Mouse (Mus musculus): ENCODE data around the gene Grasp. TPM values are rescaled to one million over a fixed set of nuclear protein-coding genes. Genes with fewer than 3 reads are reported as not detected.
A peak's percentile ranks its signal among the peaks of the same experiment; 100 is the strongest.

Grasp gene
- polyA plus RNA-seq, 1 experiment from 2014 or later = 6.4 TPM

DNA sequence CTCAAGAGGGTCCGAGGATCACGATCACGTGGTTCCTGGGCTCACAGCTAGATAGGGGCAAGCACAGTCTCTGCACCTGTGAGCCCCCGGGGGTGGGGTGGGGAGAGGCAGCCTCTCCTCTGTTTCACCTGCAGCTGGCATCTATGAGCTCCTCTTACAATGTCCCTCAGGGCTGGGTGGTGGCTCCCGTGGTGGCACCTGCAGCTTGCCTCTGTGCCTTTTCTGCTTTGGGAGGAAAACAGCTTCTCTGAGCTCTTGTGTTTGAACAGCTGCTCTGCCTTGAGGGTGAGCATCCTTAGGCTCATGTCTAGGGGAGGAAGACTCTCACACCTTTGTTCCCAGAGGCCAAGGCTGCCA is 11.3 kb downstream of the Grasp start:
- Histone ChIP-seq H3K4me1 (ENCODE audit: control insufficient read depth, insufficient read depth, low read length) (peaks cover 26% of the 10 kb centered on the region), H3K9me3 (ENCODE audit: control insufficient read depth, low read depth, low read length) (no peaks in the 10 kb centered on the region), H3K9ac (replicated peaks; ENCODE audit: low read depth, low read length) (no peak overlapping the region; the same call in 1 of the 2 replicates), H3K36me3 (ENCODE audit: control insufficient read depth, insufficient read depth, low read length) (peaks cover 12% of the 10 kb centered on the region), H3K4me3 (ENCODE audit: low read depth, low read length) (0 out of 2 replicates have a peak overlapping the region, but pooled peaks have one; percentile 5), H3K4me2 (replicated peaks; ENCODE audit: low read depth, low read length) (peak overlapping the region; percentile 25), H3K27ac (ENCODE audit: low read length) (peak overlapping the region; percentile 91), H3K27me3 (ENCODE audit: control insufficient read depth, insufficient read depth, low read length) (no peaks in the 10 kb centered on the region)
- WGBS = 32% methylated on average over 5 of the region's 5 CpGs
- ATAC-seq (ENCODE audit: insufficient number of reproducible peaks, insufficient read depth, low FRiP score, low read depth) = no peak

DNA sequence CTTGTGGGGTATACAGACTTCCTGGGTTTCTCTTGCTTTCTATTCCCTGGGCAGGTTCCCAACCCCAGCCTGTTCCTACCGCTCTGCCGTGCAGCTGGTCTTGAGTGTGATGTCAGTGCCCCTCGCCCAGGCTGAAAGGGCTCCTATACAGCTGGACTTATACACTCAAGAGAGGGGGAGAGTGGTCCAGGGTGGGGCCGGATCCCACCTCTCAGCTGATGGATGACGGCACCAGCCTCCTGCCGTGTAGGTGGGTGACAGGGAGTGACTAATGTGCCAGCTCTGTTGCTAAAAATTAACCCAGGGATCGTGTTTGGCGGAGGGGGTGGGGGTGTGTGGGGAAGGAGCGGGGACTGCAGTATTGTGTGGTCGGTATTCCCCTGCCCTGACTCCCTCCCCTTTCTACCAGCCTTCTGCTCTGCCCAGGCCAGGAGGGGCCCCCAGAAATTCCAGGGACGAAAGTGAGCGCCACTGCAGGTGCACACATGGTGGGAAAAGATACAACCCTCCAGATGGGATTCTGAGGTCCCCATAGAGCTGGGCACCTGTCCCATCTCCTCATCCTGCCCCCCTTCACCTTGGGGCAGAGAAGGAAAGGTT is 11.8 kb downstream of the Grasp start:
- Histone ChIP-seq H3K27me3 (ENCODE audit: control insufficient read depth, insufficient read depth, low read length) (no peaks in the 10 kb centered on the region), H3K9ac (replicated peaks; ENCODE audit: low read depth, low read length) (no peak overlapping the region; the same call in 1 of the 2 replicates), H3K4me1 (ENCODE audit: control insufficient read depth, insufficient read depth, low read length) (peaks cover 27% of the 10 kb centered on the region), H3K9me3 (ENCODE audit: control insufficient read depth, low read depth, low read length) (no peaks in the 10 kb centered on the region), H3K4me2 (replicated peaks; ENCODE audit: low read depth, low read length) (peak overlapping the region; percentile 25), H3K36me3 (ENCODE audit: control insufficient read depth, insufficient read depth, low read length) (peaks cover 7% of the 10 kb centered on the region), H3K27ac (ENCODE audit: low read length) (peak overlapping the region; percentile 91), H3K4me3 (ENCODE audit: low read depth, low read length) (0 out of 2 replicates have a peak overlapping the region, but pooled peaks have one; percentile 5)
- 8% methylated on average over 12 of the region's 12 CpGs for WGBS
- ATAC-seq (ENCODE audit: insufficient number of reproducible peaks, insufficient read depth, low FRiP score, low read depth) = peak; percentile 56

DNA sequence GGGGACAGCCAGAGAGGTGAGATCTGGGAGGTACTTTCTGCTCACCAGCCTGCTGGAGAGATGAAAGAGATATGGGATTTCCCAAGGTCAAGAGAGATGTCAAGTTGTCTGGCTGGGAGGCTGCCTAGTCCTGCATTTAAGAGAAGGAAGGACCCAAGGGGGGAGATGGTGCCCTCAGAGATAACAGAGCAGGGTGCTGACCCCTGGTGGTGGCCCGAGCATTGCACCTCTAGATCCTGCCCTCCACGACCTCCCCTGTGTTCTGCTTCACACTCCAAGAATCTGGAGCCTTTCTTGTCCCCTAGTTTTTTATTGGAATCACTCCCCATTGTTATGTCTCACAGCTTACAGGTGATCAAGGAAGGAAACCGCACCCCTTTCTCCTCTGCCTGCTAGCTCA is 12.9 kb downstream of the Grasp start:
- Histone ChIP-seq H3K4me1 (ENCODE audit: control insufficient read depth, insufficient read depth, low read length) (peaks cover 35% of the 10 kb centered on the region), H3K9ac (replicated peaks; ENCODE audit: low read depth, low read length) (no peak overlapping the region), H3K4me3 (ENCODE audit: low read depth, low read length) (no peak overlapping the region), H3K27ac (ENCODE audit: low read length) (no peak overlapping the region), H3K27me3 (ENCODE audit: control insufficient read depth, insufficient read depth, low read length) (no peaks in the 10 kb centered on the region), H3K36me3 (ENCODE audit: control insufficient read depth, insufficient read depth, low read length) (peaks cover under 1% of the 10 kb centered on the region; the same call in 1 of the 2 replicates), H3K9me3 (ENCODE audit: control insufficient read depth, low read depth, low read length) (no peaks in the 10 kb centered on the region), H3K4me2 (replicated peaks; ENCODE audit: low read depth, low read length) (no peak overlapping the region)
- 9% methylated on average over 3 of the region's 3 CpGs for WGBS
- no peak for ATAC-seq (ENCODE audit: insufficient number of reproducible peaks, insufficient read depth, low FRiP score, low read depth)

DNA sequence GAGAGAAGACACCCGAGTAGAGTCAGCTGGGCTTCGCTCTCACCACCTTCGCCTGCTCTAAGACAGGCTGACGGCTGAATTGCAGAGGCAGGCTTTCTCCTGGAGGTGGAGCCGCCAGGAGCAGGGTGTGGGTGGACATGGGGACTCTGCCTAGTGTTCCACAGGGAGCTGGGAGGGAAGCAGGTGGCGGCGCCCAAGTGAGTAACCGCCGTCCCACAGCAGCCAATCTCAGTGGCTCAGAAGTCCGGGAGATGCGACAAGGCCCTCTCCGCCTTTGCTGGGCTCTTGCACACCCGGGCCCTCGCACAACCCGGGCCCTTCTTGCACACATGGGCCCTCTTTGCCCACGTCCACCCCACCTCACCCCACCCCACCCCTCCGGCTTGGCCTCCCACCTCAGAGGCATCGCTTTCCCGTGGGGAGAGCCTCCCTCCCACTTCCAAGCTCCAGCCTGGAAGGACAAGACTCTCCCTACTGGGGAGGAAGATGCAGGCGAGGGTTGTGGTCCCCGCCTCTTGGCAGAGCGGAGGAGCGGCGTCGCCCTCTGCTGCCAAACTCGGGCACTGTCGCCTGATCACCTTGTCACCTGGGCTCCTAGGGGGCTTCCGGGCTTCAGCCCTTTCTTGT is 15.0 kb downstream of the Grasp start:
- peak; percentile 16; the same call in 1 of the 2 replicates for ATAC-seq (ENCODE audit: insufficient number of reproducible peaks, insufficient read depth, low FRiP score, low read depth)
- 0 out of 2 replicates have a peak overlapping the region, but pooled peaks have one; percentile 18 for H3K27ac ChIP-seq (ENCODE audit: low read length)

DNA sequence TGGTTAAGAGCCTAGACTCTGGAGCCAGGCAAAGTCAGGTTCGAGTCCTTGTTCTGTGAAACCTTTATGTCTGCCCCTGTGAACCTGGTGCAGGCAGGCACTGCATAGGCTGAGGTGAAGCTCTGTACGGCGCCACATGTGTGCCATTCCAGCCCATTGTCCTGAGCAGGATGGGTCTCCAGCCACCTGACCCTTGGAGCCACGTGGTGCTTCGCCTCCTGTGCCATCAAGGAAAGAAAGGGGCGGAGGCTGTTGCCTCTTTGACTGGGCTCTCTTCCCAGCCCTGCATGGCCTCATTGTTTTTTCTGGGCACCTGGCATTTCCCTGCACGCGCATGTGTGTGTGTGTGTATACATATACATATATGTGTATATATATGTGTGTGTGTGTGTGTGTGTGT is 15.8 kb downstream of the Grasp start:
- Histone ChIP-seq H3K4me3 (ENCODE audit: low read depth, low read length) (no peak overlapping the region), H3K9ac (replicated peaks; ENCODE audit: low read depth, low read length) (no peak overlapping the region), H3K27me3 (ENCODE audit: control insufficient read depth, insufficient read depth, low read length) (no peaks in the 10 kb centered on the region), H3K4me1 (ENCODE audit: control insufficient read depth, insufficient read depth, low read length) (peaks cover 23% of the 10 kb centered on the region), H3K4me2 (replicated peaks; ENCODE audit: low read depth, low read length) (no peak overlapping the region), H3K36me3 (ENCODE audit: control insufficient read depth, insufficient read depth, low read length) (no peaks in the 10 kb centered on the region), H3K9me3 (ENCODE audit: control insufficient read depth, low read depth, low read length) (no peaks in the 10 kb centered on the region), H3K27ac (ENCODE audit: low read length) (no peak overlapping the region)
- no peak for ATAC-seq (ENCODE audit: insufficient number of reproducible peaks, insufficient read depth, low FRiP score, low read depth)
- 66% methylated on average over 8 of the region's 8 CpGs for WGBS

More for the DNA sequence above, 15.0 kb downstream of the Grasp start:
- peak overlapping the region; percentile 47 for H3K4me2 ChIP-seq (replicated peaks; ENCODE audit: low read depth, low read length)
- no peaks in the 10 kb centered on the region for H3K36me3 ChIP-seq (ENCODE audit: control insufficient read depth, insufficient read depth, low read length)
- no peaks in the 10 kb centered on the region for H3K27me3 ChIP-seq (ENCODE audit: control insufficient read depth, insufficient read depth, low read length)
- WGBS = 6% methylated on average over 28 of the region's 28 CpGs
- H3K9me3 ChIP-seq (ENCODE audit: control insufficient read depth, low read depth, low read length) = no peaks in the 10 kb centered on the region
- peaks cover 26% of the 10 kb centered on the region for H3K4me1 ChIP-seq (ENCODE audit: control insufficient read depth, insufficient read depth, low read length)
- H3K4me3 ChIP-seq (ENCODE audit: low read depth, low read length) = no peak overlapping the region
- no peak overlapping the region; the same call in 1 of the 2 replicates for H3K9ac ChIP-seq (replicated peaks; ENCODE audit: low read depth, low read length)

DNA sequence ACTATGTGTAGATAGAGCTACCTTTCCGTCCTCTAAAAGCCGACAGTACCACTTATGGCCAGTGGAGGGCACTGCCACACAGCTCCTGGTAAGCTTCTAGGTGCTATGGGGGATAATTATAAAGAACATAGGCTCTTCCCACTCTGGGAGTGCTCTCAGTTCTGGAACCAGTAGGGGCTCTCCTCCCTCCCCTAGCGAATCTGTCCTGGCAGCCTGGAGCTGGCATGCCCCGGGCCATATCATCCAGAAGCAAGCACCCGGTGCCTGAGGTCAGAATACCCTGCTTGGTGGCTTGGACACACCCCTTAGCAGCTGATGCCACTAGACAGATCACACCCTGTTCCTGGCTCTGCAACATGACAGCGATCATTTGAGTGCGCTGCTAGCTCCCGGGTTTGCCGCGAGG is 16.8 kb downstream of the Grasp start:
- peak; percentile 21; the same call in 1 of the 2 replicates for ATAC-seq (ENCODE audit: insufficient number of reproducible peaks, insufficient read depth, low FRiP score, low read depth)
- peak overlapping the region; percentile 38 for H3K4me2 ChIP-seq (replicated peaks; ENCODE audit: low read depth, low read length)
- H3K27me3 ChIP-seq (ENCODE audit: control insufficient read depth, insufficient read depth, low read length) = no peaks in the 10 kb centered on the region
- 0 out of 2 replicates have a peak overlapping the region, but pooled peaks have one; percentile 10 for H3K4me3 ChIP-seq (ENCODE audit: low read depth, low read length)
- H3K4me1 ChIP-seq (ENCODE audit: control insufficient read depth, insufficient read depth, low read length) = peaks cover 19% of the 10 kb centered on the region
- H3K36me3 ChIP-seq (ENCODE audit: control insufficient read depth, insufficient read depth, low read length) = no peaks in the 10 kb centered on the region
- 4% methylated on average over 10 of the region's 10 CpGs for WGBS
- H3K9ac ChIP-seq (replicated peaks; ENCODE audit: low read depth, low read length) = no peak overlapping the region; the same call in 1 of the 2 replicates
- no peaks in the 10 kb centered on the region for H3K9me3 ChIP-seq (ENCODE audit: control insufficient read depth, low read depth, low read length)
- peak overlapping the region; percentile 84 for H3K27ac ChIP-seq (ENCODE audit: low read length)

DNA sequence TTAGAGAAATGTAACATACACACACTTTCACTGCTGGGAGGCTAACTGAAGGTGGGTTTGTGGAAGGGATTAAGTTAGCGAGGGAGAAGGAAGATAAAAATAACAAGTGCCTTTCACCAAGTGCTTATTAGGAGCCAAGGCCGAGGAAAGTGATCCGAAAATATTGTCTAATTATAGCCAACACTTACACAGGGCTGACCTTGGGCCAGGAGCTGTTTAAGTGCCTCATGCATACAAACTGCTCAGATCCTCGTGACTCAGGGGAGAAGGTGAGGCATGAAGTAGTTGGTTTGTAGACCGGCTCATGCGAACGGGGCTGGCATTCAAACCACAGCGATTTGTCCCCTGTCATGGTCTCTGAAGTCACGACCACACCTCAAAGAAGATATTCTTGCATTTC is 17.2 kb downstream of the Grasp start:
- H3K9me3 ChIP-seq (ENCODE audit: control insufficient read depth, low read depth, low read length) = no peaks in the 10 kb centered on the region
- H3K9ac ChIP-seq (replicated peaks; ENCODE audit: low read depth, low read length) = no peak overlapping the region; the same call in 1 of the 2 replicates
- no peaks in the 10 kb centered on the region for H3K27me3 ChIP-seq (ENCODE audit: control insufficient read depth, insufficient read depth, low read length)
- ATAC-seq (ENCODE audit: insufficient number of reproducible peaks, insufficient read depth, low FRiP score, low read depth) = no peak
- peak overlapping the region; percentile 38 for H3K4me2 ChIP-seq (replicated peaks; ENCODE audit: low read depth, low read length)
- H3K4me3 ChIP-seq (ENCODE audit: low read depth, low read length) = 0 out of 2 replicates have a peak overlapping the region, but pooled peaks have one; percentile 10
- H3K36me3 ChIP-seq (ENCODE audit: control insufficient read depth, insufficient read depth, low read length) = no peaks in the 10 kb centered on the region
- peaks cover 17% of the 10 kb centered on the region for H3K4me1 ChIP-seq (ENCODE audit: control insufficient read depth, insufficient read depth, low read length)
- H3K27ac ChIP-seq (ENCODE audit: low read length) = peak overlapping the region; percentile 84
- 42% methylated on average over 9 of the region's 9 CpGs for WGBS

DNA sequence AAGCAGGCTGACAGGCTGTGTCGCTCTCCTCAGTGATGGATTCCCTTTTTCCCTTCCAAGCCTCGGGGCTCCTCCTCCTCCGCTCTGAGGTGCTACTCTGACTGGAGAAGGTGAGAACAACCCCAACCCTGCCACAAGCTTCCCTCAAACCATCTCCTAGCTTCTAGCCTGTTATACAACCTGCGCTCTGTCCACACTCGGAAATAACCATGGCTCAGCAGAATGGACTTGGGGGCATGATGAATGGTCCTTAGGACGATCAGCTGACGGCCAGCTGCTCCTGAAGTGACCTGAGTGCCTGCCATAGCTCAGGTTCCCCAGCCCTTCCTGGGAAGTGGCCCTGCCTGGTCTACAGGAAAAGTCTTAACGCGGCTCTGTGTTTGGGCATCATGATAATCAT is 17.9 kb downstream of the Grasp start:
- ATAC-seq (ENCODE audit: insufficient number of reproducible peaks, insufficient read depth, low FRiP score, low read depth) = no peak
- H3K27me3 ChIP-seq (ENCODE audit: control insufficient read depth, insufficient read depth, low read length) = no peaks in the 10 kb centered on the region
- no peak overlapping the region for H3K9ac ChIP-seq (replicated peaks; ENCODE audit: low read depth, low read length)
- H3K9me3 ChIP-seq (ENCODE audit: control insufficient read depth, low read depth, low read length) = no peaks in the 10 kb centered on the region
- 56% methylated on average over 9 of the region's 9 CpGs for WGBS
- peak overlapping the region; percentile 84 for H3K27ac ChIP-seq (ENCODE audit: low read length)
- no peak overlapping the region for H3K4me3 ChIP-seq (ENCODE audit: low read depth, low read length)
- peaks cover 17% of the 10 kb centered on the region for H3K4me1 ChIP-seq (ENCODE audit: control insufficient read depth, insufficient read depth, low read length)
- no peaks in the 10 kb centered on the region for H3K36me3 ChIP-seq (ENCODE audit: control insufficient read depth, insufficient read depth, low read length)
- H3K4me2 ChIP-seq (replicated peaks; ENCODE audit: low read depth, low read length) = 0 out of 2 replicates have a peak overlapping the region, but pooled peaks have one; percentile 3
